Mouse (Mus musculus) activated CD4-positive, CD25-positive, alpha-beta regulatory T cell (primary cell): ENCODE measurements around the gene Olfr1239. TPM values are rescaled to one million over a fixed set of nuclear protein-coding genes. Genes with fewer than 3 reads are reported as not detected.

Source experiments
- polyA plus RNA-seq, 2 experiments: library from polyadenylated mRNA; unstranded; fragments of 100-300 nt; shearing (Covaris generic); gene quantifications; one replicate each; pipeline ENCODE4 v1.2.1; 2017

The Olfr1239 gene
- under 1 TPM in 1 of 2 experiments, not detected in 1; 0.11 TPM for polyA plus RNA-seq

GRCm38 (mm10) chr2:89420307-89420706 is at the start of gene Olfr1239:
Gene Olfr1239, minus strand, starts transcription at chr2:89420407.

GRCm38 (mm10) chr2:89442900-89443299 is 22.7 kb upstream of the Olfr1239 start, which contains the start of gene Olfr1240:
Gene Olfr1240, minus strand, starts transcription at chr2:89443000.

GRCm38 (mm10) chr2:89409576-89409975 is 10.6 kb downstream of the Olfr1239 start, which contains the start of gene Olfr1238:
Gene Olfr1238, minus strand, starts transcription at chr2:89409676.

Other genes with a start within 250 kb of the Olfr1239 start
- not detected for gene Olfr1225, start 245.7 kb downstream of the Olfr1239 start, polyA plus RNA-seq
- not detected for gene Olfr1226, start 220.4 kb downstream of the Olfr1239 start, polyA plus RNA-seq
- gene Olfr1228, start 166.3 kb downstream of the Olfr1239 start, polyA plus RNA-seq, result under 1 TPM in 1 of 2 experiments, not detected in 1; 0.32 TPM
- not detected for gene Olfr1229, start 132.4 kb downstream of the Olfr1239 start, polyA plus RNA-seq
- not detected for gene Olfr1230, start 123.1 kb downstream of the Olfr1239 start, polyA plus RNA-seq
- gene Olfr1231, start 113.3 kb downstream of the Olfr1239 start, polyA plus RNA-seq, result under 1 TPM in 1 of 2 experiments, not detected in 1; 0.31 TPM
- not detected for gene Olfr1232, start 90.7 kb downstream of the Olfr1239 start, polyA plus RNA-seq
- gene Olfr1233, start 78.0 kb downstream of the Olfr1239 start, polyA plus RNA-seq, result under 1 TPM in 1 of 2 experiments, not detected in 1; 0.04 TPM
- under 1 TPM in 1 of 2 experiments, not detected in 1; 0.31 TPM for gene Olfr1234, start 55.5 kb downstream of the Olfr1239 start, polyA plus RNA-seq
- under 1 TPM; 0.04 to 0.05 TPM for gene Olfr1238, start 10.7 kb downstream of the Olfr1239 start, polyA plus RNA-seq
- gene Olfr1240, start 22.6 kb upstream of the Olfr1239 start, polyA plus RNA-seq, result not detected
- gene Olfr1241, start 66.7 kb upstream of the Olfr1239 start, polyA plus RNA-seq, result not detected
- not detected for gene Olfr1242, start 77.9 kb upstream of the Olfr1239 start, polyA plus RNA-seq
- not detected for gene Olfr1243, start 111.1 kb upstream of the Olfr1239 start, polyA plus RNA-seq
- gene Olfr1245, start 158.0 kb upstream of the Olfr1239 start, polyA plus RNA-seq, result under 1 TPM in 1 of 2 experiments, not detected in 1; 0.10 TPM
- gene Olfr1246, start 172.8 kb upstream of the Olfr1239 start, polyA plus RNA-seq, result not detected
- under 1 TPM in 1 of 2 experiments, not detected in 1; 0.11 TPM for gene Olfr1247, start 193.7 kb upstream of the Olfr1239 start, polyA plus RNA-seq
- not detected for gene Olfr1248, start 197.8 kb upstream of the Olfr1239 start, polyA plus RNA-seq
- gene Olfr1249, start 214.6 kb upstream of the Olfr1239 start, polyA plus RNA-seq, result not detected
- under 1 TPM; 0.04 to 0.15 TPM for gene Olfr1250, start 241.1 kb upstream of the Olfr1239 start, polyA plus RNA-seq